Mouse (Mus musculus) spleen, postnatal 14 days (tissue): ENCODE results near the gene Trim47.
A peak's percentile ranks its signal among the peaks of the same experiment; 100 is the strongest.

Source experiments
- DNase-seq, 2 experiments: peaks; one replicate each; pipeline ENCODE4 v3.0.0; 2021 to 2022; ENCODE audit warnings: low spot score in 2 of 2

Gene Trim47

GRCm38 (mm10) chr11:116127156-116127980 is at the start of gene Trim47:
Gene Trim47, minus strand, starts transcription at chr11:116127210.
- DNase-seq = peak in 1 of 2 experiments; percentile 47

GRCm38 (mm10) chr11:116176010-116176409 is 49.0 kb upstream of the Trim47 start:
- DNase-seq = no peak

- no peak for DNase-seq
These were observed 47.9 kb upstream of the Trim47 start for GRCm38 (mm10) chr11:116174775-116175448.

- DNase-seq = no peak
These were observed 44.9 kb upstream of the Trim47 start for GRCm38 (mm10) chr11:116171959-116172358.

GRCm38 (mm10) chr11:116170003-116170800 is 43.2 kb upstream of the Trim47 start:
- DNase-seq = no peak

GRCm38 (mm10) chr11:116169214-116169613 is 42.2 kb upstream of the Trim47 start:
- no peak for DNase-seq

- peak; percentile 82 to 89 for DNase-seq
These were observed 41.0 kb upstream of the Trim47 start, which contains the start of gene Fbf1 for GRCm38 (mm10) chr11:116167884-116168439. Gene Fbf1, minus strand, starts transcription at chr11:116168166.

- no peak for DNase-seq
These were observed 40.2 kb upstream of the Trim47 start for GRCm38 (mm10) chr11:116167232-116167631.

- DNase-seq = no peak
These were observed 36.0 kb upstream of the Trim47 start for GRCm38 (mm10) chr11:116163002-116163401.

GRCm38 (mm10) chr11:116162146-116162545 is 35.1 kb upstream of the Trim47 start:
- DNase-seq = no peak

- DNase-seq = no peak
These were observed 34.3 kb upstream of the Trim47 start for GRCm38 (mm10) chr11:116161312-116161711.

GRCm38 (mm10) chr11:116150960-116151359 is 23.9 kb upstream of the Trim47 start:
- peak in 1 of 2 experiments; percentile 15 for DNase-seq

GRCm38 (mm10) chr11:116149341-116149740 is 22.3 kb upstream of the Trim47 start:
- DNase-seq = no peak

- DNase-seq = no peak
These were observed 21.8 kb upstream of the Trim47 start for GRCm38 (mm10) chr11:116148761-116149221.

GRCm38 (mm10) chr11:116146294-116146985 is 19.4 kb upstream of the Trim47 start:
- DNase-seq = no peak

- no peak for DNase-seq
These were observed 18.7 kb upstream of the Trim47 start for GRCm38 (mm10) chr11:116145481-116146293.

GRCm38 (mm10) chr11:116143468-116143867 is 16.5 kb upstream of the Trim47 start:
- no peak for DNase-seq

GRCm38 (mm10) chr11:116142211-116142991 is 15.4 kb upstream of the Trim47 start:
- DNase-seq = peak; percentile 59 to 66

GRCm38 (mm10) chr11:116138468-116139138 is 11.6 kb upstream of the Trim47 start, which contains the start of gene Mrpl38:
Gene Mrpl38, minus strand, starts transcription at chr11:116138868.
- DNase-seq = peak; percentile 77 to 85
